Mouse (Mus musculus) activated CD4-positive, CD25-positive, alpha-beta regulatory T cell, adult 4 months (primary cell): Measurements from ENCODE around the gene Capsl. TPM values are rescaled to one million over a fixed set of nuclear protein-coding genes. Genes with fewer than 3 reads are reported as not detected.

Experiments used
- ATAC-seq: one replicate; pipeline ENCODE4 v1.8.0; 2017
- polyA plus RNA-seq, 2 experiments: library from polyadenylated mRNA; unstranded; fragments of 100-300 nt; shearing (Covaris generic); gene quantifications; one replicate each; pipeline ENCODE4 v1.2.1; 2017

Capsl gene
- 1 to 10 TPM; 2.4 to 7.9 TPM for polyA plus RNA-seq

DNA sequence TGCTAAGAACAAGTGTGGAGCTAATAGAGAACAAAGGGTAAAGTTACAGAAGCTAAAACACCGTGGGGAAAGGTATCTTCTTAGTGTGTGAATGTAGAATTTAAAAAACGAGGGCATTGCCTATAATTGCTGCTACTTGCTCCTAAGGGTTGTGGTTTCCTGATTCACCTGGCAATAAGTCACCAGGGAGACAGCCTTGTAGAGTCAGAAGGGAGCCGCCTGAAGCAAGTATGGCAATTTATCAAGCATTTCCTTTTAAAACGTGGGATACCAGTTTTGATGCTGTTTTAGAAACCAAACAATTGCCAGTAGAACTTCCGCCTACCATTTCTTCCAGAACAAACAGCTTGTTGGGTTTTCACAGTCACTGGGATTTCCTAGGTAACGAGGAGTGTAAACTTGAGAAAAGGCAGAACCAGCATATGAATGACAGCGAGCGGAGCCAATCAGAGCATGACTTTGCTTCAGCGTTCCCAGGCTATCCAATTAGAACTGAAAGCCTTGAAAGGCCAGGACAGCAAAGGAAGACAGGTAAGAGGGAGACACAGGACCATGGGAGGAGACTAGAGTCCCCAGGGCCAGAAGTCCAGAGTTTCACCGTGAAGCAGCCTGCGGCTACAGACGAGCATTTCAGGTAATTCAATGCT lies at the start of gene Capsl:
Capsl (plus strand) TSS at position 495 of the 647 bp plus-strand sequence.
- peak; percentile 94 for ATAC-seq

DNA sequence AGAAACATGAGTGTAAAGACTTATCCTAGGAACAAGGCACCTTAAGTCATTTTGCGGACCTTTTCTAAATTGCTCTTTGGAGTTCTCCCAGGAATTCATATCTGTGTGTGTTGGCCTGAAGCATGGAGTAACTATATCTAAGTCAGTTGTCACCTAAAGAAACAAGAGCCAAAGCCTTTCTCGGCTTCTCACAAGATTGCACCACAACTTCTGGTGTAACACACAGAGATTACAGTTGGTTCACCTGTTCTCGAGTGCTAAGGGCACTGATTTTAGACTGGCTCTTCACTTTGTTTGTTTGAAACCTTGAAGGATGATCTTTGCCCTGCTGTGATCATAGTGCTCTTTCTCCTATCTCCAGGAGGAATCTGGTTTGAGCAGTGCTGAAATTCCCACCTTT lies 26.4 kb upstream of the Capsl start:
- ATAC-seq = no peak

DNA sequence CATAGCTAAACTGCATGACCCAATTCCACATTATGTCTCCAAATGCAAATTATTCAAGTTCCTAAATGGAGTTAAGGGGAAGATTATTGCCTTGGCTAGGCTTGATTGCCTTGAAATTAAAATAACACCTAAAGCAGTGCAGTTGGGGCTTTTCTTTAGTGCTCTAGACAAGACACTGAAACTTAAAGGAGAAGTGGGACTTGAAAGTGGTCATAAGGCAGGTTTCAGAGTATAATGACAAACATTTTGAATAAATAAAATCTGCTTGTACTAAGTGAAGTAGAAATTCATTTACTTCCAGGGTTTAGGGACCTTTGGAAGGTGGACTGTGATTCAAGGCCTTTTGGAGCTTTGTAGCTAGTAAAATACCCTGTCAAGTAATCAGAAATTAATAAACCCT lies 14.7 kb upstream of the Capsl start:
- ATAC-seq = no peak

DNA sequence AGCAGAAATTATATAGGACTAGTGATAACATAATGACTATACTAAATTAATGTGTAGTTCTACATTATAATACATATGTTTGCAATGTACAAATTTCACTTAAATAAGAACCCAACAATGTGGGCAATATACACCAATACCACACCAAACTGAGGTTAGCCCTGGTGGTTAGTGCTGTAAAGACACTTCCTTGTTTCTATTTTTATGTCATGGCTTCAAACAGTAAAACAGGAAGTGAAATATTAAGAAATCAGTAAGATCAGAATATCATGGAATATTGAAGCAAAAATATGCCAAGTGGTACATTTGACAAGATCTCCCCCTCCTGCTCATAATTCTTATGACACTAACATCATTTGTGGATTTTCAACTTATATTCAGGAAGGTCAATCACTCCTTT lies 8.0 kb upstream of the Capsl start:
- ATAC-seq = no peak

DNA sequence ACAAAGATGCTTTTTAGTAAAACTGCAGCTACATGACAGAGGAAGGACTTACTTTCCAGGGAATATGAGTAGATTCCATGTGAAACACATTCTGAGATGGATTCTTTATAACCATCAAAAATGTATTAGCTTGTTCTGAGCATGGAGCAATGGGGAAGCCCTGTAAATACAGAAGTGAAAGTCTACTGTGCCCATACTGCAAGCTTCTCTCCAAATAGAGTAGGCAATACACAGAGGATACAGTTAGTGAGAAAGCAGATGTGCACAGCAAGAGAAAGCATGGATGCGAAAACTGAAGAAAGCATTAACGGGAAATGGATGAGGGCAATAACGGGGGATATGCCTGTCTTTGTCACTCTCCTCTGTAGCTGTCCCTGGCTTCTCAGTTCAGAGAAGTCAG lies 6.0 kb upstream of the Capsl start:
- no peak for ATAC-seq

DNA sequence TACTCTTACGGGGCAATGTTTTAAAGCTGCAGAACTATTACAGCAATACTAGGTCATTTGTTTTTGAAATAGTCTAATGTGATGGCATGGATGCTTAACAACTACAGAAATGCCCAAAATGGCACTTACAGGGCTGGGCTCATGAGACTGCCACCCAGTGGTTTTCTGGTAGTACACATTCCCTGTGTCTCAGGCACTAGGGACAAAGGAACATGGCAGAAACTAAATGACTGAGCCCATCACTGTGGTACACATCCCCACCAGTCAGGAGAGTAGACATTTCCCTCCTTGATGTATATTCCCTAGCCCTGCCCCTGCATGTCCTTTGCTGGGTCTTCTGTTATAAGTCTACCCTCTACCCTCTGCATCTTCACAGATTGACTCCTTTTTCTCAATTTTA lies 16.2 kb downstream of the Capsl start:
- no peak for ATAC-seq

DNA sequence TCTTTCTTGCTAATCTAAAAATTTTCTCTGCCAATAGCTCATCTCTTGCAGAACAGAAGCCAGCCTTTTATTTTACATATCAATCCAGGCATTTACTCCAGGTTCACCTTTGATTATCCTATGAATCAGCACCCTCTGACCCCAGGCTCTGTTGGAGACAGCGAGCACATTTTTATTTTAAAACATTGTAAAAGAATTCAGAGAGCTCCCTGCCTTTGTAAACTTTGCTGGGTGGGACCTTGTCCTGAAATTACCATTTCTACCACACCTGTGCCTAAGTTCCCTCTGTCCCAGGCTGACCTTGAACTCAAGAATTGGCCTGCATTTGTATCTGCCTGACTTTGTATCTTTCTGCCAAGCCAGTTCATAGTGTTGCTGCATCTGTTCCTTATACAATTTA lies 17.0 kb downstream of the Capsl start:
- no peak for ATAC-seq

DNA sequence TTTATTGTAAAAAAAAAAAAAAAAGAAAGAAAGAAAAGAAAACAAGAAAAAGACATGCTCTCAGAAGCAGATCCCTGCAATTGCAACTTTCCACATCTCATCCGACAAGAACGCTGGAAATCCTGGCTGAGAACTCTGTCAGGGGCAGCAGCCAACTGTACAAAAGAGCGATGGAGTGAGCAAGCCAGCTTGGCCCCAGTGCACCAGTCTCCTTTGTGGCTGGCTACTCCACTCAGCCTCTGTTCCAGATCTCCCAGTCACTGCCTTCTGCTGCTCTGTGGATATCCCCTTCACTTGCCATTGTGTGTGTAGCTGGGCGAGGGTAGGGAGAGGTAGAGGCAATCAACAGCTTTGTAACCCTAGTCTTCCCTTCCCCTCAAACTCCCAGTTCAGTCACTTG lies 18.4 kb downstream of the Capsl start:
- no peak for ATAC-seq

DNA sequence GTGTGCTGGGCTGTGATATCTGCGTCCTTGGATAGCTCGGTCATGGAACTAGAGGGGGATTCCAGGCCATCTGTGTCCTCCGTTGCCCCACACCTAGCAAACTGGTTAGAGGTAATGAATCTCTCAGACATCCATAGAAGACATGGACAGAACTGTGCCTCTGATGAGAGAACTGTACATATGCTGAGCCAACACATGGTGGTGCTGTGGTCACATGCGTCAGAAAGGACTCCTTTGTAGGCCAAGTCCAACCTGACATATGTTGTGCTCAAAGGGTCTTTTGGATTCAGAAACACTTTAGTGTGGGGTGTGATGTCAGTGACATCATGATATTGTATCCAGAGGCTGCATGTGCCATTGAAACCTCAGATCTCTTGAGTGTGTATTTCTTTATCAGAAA lies 19.4 kb downstream of the Capsl start:
- peak; percentile 95 for ATAC-seq

DNA sequence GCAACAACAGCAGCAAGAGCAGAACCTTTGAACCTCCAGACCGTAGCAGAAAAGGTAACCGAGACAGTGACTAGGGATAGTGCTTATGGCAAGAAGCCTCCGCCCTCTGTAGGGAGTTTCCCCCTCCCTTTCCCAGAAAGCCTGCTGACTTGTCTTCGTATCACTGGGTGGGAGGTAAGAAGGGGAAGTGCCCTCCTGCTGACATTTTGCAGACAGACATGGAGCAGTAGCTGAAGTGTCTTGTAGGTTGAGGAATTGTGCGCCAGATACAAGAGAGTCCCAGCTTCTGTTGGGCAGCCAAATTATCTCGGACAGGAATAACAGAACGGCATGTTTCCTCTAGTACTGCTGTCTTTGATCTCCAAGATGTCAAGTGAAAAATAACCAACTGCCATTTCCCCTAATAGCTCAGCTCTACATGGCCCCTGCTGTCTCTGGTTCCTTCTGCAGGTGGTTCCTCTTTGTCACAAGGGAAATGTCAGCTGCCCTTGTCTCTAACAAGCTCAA lies 27.7 kb downstream of the Capsl start:
- ATAC-seq = peak; percentile 66

DNA sequence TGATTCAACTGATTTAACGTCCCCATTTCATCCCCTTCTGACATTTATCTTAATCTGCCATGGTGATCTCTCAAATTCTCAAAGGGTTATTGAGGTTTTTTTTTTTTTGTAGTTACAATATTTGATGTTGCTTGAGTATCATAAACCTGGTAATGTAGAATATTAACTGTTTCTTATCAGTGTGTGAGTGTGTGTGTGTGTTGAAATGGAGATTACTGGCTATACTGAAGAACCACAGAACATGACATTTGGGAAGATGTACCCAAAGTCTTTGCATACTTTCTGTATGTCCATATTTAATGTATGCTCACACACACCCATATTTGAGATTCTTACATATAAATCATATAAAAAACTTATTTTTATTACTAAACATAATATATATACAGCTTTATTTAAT lies 28.2 kb downstream of the Capsl start:
- no peak for ATAC-seq

DNA sequence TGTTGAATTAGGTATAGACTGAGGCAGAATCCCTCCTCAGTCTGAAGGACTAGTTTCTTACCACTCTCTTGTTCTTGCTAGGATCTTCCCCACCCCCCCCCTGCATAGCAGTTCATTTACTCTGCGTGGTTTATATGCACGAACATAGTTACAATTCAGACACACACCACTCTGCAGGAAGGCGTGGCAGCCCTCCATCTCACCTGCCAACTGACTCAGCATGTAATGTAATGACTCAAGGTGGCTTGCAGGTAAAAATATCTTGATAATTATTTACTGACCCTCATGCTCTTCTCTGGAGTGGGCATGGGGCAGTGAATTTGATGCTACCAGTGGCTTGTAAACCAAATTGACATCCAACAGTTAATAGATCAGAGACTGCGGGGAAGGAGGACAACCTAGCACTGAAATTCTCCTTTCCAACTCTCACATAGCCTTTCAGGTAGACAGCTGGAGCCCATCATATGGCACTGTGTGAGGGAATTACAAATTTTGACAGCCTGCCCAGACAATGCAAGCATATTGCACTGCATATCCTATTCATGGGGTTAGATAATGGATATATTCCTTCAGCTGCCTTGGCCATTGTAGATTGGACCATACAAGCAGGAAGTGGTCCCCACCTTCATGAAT lies 35.3 kb downstream of the Capsl start:
- peak; percentile 6 for ATAC-seq

DNA sequence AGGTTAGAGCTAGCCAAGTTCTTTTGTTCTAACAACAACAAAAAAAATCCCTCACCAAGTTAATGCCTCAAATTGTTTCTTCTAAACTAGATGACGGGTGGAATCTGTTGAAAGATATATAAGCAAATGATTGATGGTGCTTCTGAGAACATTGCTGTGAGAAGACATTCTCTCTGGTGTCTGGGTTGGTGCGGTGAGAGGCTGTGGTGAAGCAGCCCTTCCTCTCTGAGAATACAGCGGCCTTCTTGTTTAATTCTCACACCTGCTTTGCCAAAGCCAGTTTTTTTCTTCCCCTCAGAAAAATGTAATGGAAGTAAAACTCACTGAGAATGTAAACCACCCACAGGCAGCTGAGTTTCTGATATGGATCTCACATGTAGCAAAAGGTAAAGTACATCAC lies 36.3 kb downstream of the Capsl start:
- ATAC-seq = peak; percentile 54

DNA sequence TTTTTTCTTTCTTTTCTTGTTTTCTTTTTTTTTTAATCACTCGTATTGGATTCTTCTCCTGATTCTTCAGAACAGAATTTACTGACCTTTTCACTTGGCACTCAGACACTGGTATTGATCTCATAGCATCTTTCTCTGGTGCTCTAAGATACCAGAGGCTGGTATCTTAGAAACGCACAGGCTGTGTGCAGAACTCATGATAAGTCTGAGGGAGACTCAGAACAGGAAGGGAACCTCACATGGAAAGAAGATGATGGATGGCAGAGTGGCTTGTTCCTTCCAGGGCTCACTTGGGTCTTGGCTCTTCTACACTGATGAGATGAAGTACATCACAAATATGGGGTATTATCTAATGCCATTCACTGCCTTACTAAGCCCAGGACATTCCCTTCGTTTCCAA lies 36.8 kb downstream of the Capsl start:
- ATAC-seq = no peak

DNA sequence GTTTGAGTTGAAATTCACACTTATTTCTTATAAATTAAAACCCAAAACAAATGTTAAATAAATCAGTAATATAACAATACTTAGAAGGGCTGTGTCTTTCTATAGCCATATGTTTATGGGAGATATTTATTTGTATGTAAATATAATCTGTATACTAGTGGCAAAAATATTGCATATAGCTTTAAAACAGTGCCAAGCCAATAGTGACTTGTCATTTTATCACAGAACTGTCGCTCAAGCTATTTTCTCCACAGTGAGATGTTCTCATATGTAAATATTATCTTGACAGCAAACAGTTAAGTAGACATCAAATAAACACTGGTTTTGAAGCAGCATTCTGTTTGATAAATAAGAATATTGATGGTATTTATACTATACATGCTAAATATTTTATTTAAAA lies 37.4 kb downstream of the Capsl start:
- ATAC-seq = no peak

DNA sequence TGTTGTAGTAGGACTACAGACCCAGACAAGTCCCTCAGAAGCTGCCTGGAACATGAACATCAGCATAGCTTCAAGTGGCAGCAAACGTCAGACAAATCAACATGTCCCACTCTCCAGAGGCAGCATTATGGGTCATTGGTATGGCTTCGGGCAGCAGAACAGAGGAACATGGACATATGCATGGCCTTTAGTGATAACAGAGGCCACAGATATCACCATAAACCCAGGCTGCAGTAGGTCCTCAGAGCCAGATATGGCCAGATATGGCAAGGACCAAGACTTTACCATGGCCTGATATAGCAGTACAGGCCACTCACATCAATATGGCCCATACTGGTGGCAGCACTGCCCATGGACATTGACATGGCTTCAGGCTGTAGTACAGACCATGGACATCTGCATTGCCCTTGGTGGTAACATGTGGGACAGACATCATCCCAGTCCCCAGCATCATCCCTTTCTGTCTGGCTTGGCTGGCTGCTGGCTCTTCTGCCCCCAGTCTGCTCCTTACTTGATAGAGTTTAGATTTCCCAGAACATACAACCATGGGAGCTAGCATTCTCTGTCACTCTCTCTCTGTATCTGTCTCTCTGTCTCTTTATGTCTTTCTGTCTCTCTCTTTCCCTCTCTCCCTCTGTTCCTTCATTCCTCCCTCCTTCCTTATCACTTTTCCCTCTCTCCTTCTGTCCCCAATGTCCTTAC lies 53.7 kb downstream of the Capsl start:
- ATAC-seq = no peak

DNA sequence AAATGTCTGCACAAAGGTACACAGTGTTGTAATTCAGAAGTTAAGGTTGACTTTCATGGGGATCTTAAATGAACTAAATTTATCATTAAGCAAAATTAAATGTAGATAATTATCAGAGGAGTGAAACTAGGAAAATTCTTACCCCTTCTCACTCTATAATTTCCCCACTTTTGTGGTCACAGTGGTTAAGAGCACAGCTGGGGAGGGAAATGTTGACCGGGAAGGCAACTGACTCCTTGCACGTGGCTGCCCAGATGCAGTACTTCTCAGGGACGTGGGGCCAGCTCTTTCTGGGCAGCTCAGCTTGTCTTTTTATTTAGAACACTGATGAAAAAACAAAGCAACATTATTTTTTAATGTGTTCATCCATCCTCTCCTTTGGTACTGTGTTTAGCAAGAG lies 56.2 kb downstream of the Capsl start:
- no peak for ATAC-seq

Other genes with a start within 250 kb of the Capsl start
- gene Ugt3a1, start 159.1 kb upstream of the Capsl start, polyA plus RNA-seq = not detected
- not detected for gene Ugt3a2, start 100.5 kb upstream of the Capsl start, polyA plus RNA-seq
- gene Il7r, start 94.1 kb downstream of the Capsl start, polyA plus RNA-seq = 100 to 1,000 TPM; 118 to 316 TPM